Mouse (Mus musculus): ENCODE data around the gene Hoxc12. TPM values are rescaled to one million over a fixed set of nuclear protein-coding genes. Genes with fewer than 3 reads are reported as not detected.
A peak's percentile ranks its signal among the peaks of the same experiment; 100 is the strongest.

The Hoxc12 gene
- polyA plus RNA-seq, 1 experiment from 2014 or later, result not detected

DNA sequence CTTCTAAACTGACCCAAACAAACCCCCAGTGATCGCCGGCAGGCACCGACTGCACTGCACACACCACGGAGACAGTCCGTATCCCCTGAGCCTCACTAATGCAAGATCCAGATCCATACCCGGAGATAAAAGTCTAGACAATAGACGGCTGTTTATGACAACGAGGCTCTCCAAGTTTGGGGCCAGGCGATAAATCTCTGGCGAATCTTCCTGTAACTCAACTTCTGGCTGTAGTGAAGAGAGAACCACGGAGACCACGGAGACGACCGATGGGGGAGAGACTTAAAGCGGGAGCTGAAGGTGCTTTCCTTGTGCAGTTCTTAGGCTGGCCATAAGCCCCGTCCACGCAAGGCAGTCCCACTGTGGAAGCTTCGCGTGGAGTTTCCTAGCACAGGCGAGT lies 13.1 kb downstream of the Hoxc12 start:
- Histone ChIP-seq H3K4me2 (ENCODE audit: low read depth, low read length) (no peak overlapping the region), H3K4me3 (ENCODE audit: low read length) (no peak overlapping the region), H3K9ac (ENCODE audit: low read length) (no peak overlapping the region), H3K27me3 (ENCODE audit: control insufficient read depth, insufficient read depth, low read depth, low read length) (peaks cover 94% of the 10 kb centered on the region), H3K27ac (ENCODE audit: low read length) (no peak overlapping the region), H3K4me1 (replicated peaks; ENCODE audit: control insufficient read depth, insufficient read depth, low read length) (no peaks in the 10 kb centered on the region), H3K9me3 (ENCODE audit: control insufficient read depth, low read length) (no peaks in the 10 kb centered on the region), H3K36me3 (ENCODE audit: control insufficient read depth, insufficient read depth, low read length) (no peaks in the 10 kb centered on the region)
- 1% methylated on average over 20 of the region's 20 CpGs for WGBS
- no peak for ATAC-seq (ENCODE audit: low read depth)

DNA sequence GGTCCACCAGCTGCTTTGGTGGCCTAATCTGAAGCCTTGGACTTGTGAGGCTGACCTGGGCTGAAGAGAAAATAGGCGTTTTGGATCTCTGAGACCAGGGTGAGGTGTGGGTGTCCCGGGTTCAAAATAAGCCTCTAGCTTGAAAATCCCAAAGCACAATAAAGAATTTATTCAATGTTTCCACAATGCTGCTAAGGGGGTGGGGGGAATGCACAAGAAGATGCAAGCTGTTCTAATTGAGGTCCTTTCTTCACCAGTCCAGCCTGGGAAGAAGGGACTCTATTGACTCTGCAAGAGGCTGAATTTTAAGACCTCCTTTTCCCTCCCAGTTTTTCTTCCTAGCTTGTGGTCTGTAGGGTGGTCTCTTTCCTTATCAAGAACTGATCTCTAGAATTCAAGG lies 14.3 kb downstream of the Hoxc12 start:
- no peaks in the 10 kb centered on the region for H3K4me1 ChIP-seq (replicated peaks; ENCODE audit: control insufficient read depth, insufficient read depth, low read length)
- H3K9ac ChIP-seq (ENCODE audit: low read length), result no peak overlapping the region
- no peak for ATAC-seq (ENCODE audit: low read depth)
- no peak overlapping the region for H3K4me2 ChIP-seq (ENCODE audit: low read depth, low read length)
- H3K4me3 ChIP-seq (ENCODE audit: low read length), result no peak overlapping the region
- peaks cover 95% of the 10 kb centered on the region for H3K27me3 ChIP-seq (ENCODE audit: control insufficient read depth, insufficient read depth, low read depth, low read length)
- WGBS, result 11% methylated on average over 2 of the region's 2 CpGs
- H3K36me3 ChIP-seq (ENCODE audit: control insufficient read depth, insufficient read depth, low read length), result no peaks in the 10 kb centered on the region
- H3K27ac ChIP-seq (ENCODE audit: low read length), result no peak overlapping the region
- no peaks in the 10 kb centered on the region for H3K9me3 ChIP-seq (ENCODE audit: control insufficient read depth, low read length)

DNA sequence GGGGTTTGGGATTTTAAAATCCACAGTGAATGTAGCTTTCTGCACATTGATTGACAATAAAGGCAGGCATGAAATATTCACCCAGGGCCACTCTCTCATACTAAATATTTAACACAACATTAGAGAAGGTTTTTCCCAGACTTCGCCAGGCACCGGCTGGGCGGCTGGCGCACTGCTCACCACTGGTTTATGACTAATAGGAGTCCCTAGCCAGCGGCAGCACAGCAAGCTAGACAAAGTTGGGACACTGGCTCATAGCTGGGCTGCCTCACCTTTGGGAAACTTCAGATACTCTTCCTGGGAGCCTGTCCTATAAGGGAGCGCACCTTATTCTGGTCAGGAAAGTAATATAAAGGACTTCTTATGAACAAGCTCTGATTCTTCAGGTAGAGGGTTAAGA lies 17.0 kb downstream of the Hoxc12 start:
- no peak overlapping the region for H3K4me3 ChIP-seq (ENCODE audit: low read length)
- no peak overlapping the region for H3K9ac ChIP-seq (ENCODE audit: low read length)
- H3K9me3 ChIP-seq (ENCODE audit: control insufficient read depth, low read length), result no peaks in the 10 kb centered on the region
- no peak overlapping the region for H3K27ac ChIP-seq (ENCODE audit: low read length)
- no peak for ATAC-seq (ENCODE audit: low read depth)
- no peak overlapping the region for H3K4me2 ChIP-seq (ENCODE audit: low read depth, low read length)
- H3K27me3 ChIP-seq (ENCODE audit: control insufficient read depth, insufficient read depth, low read depth, low read length), result peaks cover 95% of the 10 kb centered on the region
- H3K4me1 ChIP-seq (replicated peaks; ENCODE audit: control insufficient read depth, insufficient read depth, low read length), result no peaks in the 10 kb centered on the region
- H3K36me3 ChIP-seq (ENCODE audit: control insufficient read depth, insufficient read depth, low read length), result no peaks in the 10 kb centered on the region
- 3% methylated on average over 6 of the region's 6 CpGs for WGBS

DNA sequence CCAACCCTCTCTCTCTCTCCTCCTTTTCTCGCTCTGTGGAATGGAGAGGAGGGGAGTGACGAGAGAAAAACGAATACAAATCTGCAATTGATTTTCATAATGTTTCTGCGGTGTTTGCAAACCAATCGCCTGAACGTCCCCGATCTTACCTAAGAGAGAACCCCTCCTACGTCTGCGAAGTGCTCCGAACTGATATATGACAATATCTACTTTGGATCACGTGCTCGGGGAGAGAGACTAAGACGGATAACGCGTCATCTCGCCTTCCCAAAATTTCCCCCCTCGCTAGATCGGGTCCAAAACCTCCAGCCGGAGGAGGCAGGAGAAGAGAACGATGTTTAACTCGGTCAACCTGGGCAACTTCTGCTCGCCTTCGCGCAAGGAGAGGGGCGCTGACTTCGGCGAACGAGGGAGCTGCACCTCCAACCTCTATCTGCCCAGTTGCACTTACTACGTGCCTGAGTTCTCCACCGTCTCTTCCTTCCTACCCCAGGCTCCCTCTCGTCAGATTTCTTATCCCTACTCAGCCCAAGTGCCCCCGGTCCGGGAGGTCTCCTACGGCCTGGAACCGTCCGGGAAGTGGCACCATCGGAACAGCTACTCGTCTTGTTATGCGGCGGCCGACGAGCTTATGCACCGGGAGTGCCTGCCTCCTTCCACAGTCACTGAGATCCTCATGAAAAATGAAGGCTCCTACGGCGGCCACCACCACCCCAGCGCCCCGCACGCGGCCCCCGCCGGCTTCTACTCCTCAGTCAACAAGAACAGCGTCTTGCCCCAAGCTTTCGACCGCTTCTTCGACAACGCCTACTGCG lies 17.8 kb downstream of the Hoxc12 start, which contains the start of gene Hoxc11:
Gene Hoxc11, plus strand, starts transcription at position 236 of the 815 bp plus-strand sequence.
- Histone ChIP-seq H3K4me2 (ENCODE audit: low read depth, low read length) (no peak within 1 kb of the TSS), H3K4me1 (replicated peaks; ENCODE audit: control insufficient read depth, insufficient read depth, low read length) (no peaks in the 10 kb centered on the region), H3K27ac (ENCODE audit: low read length) (no peak within 1 kb of the TSS), H3K9ac (ENCODE audit: low read length) (no peak within 1 kb of the TSS), H3K27me3 (ENCODE audit: control insufficient read depth, insufficient read depth, low read depth, low read length) (peaks cover 93% of the 10 kb centered on the region), H3K9me3 (ENCODE audit: control insufficient read depth, low read length) (no peaks in the 10 kb centered on the region), H3K36me3 (ENCODE audit: control insufficient read depth, insufficient read depth, low read length) (no peaks in the 10 kb centered on the region), H3K4me3 (ENCODE audit: low read length) (no peak within 1 kb of the TSS)
- WGBS, result 1% methylated on average over 57 of the region's 57 CpGs
- ATAC-seq (ENCODE audit: low read depth), result 0 out of 2 replicates have a peak, but pooled peaks have one; percentile 10

DNA sequence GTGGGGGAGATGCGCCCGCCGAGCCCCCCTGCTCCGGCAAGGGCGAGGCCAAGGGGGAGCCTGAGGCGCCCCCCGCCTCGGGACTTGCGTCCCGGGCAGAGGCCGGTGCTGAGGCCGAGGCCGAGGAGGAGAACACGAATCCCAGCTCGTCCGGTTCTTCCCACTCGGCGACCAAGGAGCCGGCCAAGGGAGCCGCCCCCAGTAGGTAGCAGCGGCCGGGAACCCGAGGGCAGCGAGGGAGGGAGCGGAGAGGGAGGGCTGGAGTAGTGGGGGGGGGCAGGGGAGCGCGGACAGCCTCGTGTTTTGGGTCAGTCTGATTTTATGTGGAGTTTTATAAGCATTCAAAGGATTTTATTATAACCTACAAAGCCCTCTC lies 18.4 kb downstream of the Hoxc12 start:
- ATAC-seq (ENCODE audit: low read depth), result no peak
- no peaks in the 10 kb centered on the region for H3K36me3 ChIP-seq (ENCODE audit: control insufficient read depth, insufficient read depth, low read length)
- H3K9me3 ChIP-seq (ENCODE audit: control insufficient read depth, low read length), result no peaks in the 10 kb centered on the region
- no peaks in the 10 kb centered on the region for H3K4me1 ChIP-seq (replicated peaks; ENCODE audit: control insufficient read depth, insufficient read depth, low read length)
- H3K4me2 ChIP-seq (ENCODE audit: low read depth, low read length), result no peak overlapping the region
- no peak overlapping the region for H3K9ac ChIP-seq (ENCODE audit: low read length)
- H3K27me3 ChIP-seq (ENCODE audit: control insufficient read depth, insufficient read depth, low read depth, low read length), result peaks cover 95% of the 10 kb centered on the region
- no peak overlapping the region for H3K4me3 ChIP-seq (ENCODE audit: low read length)
- no peak overlapping the region for H3K27ac ChIP-seq (ENCODE audit: low read length)
- WGBS, result under 1% methylated on average over 27 of the region's 28 CpGs

DNA sequence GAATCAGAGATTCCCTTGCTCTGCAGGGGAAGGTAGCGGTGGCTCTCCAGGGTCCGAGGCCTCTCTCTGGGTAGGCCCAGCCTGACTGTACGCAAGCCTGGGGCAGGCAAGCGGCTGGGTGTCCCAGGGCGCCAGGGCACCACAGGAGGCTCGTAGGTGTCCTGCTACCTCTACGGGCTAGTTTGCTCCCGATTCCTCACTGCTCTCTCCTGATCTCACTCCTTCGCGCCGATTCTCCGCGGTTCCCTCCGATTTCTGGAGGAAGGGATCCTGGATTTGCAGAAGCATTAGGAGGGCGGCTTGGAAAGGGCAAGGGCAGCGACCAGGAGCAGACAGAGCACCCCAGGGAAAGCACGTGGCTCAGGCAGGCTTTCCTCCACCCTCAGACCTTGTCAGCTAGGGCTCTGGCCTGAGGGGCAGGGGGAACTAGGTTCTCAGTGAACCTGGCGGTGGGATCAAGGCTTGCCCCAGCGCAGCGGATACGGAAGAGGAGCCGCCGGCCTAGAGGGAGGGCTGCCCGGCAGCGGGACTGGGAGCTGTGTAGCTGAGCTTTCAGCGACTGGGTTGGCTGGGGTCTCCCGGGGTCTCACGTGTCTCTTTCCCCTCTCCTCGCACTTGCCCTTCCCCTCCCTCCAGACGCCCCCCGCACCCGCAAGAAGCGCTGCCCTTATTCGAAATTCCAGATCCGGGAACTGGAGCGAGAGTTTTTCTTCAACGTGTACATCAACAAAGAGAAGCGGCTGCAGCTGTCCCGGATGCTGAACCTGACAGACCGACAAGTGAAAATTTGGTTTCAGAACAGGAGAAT lies 19.5 kb downstream of the Hoxc12 start:
- no peaks in the 10 kb centered on the region for H3K9me3 ChIP-seq (ENCODE audit: control insufficient read depth, low read length)
- H3K27ac ChIP-seq (ENCODE audit: low read length), result no peak overlapping the region
- H3K4me3 ChIP-seq (ENCODE audit: low read length), result no peak overlapping the region
- H3K27me3 ChIP-seq (ENCODE audit: control insufficient read depth, insufficient read depth, low read depth, low read length), result peaks cover 96% of the 10 kb centered on the region
- H3K36me3 ChIP-seq (ENCODE audit: control insufficient read depth, insufficient read depth, low read length), result no peaks in the 10 kb centered on the region
- no peaks in the 10 kb centered on the region for H3K4me1 ChIP-seq (replicated peaks; ENCODE audit: control insufficient read depth, insufficient read depth, low read length)
- WGBS, result under 1% methylated on average over 40 of the region's 40 CpGs
- H3K4me2 ChIP-seq (ENCODE audit: low read depth, low read length), result no peak overlapping the region
- no peak overlapping the region for H3K9ac ChIP-seq (ENCODE audit: low read length)
- no peak for ATAC-seq (ENCODE audit: low read depth)

DNA sequence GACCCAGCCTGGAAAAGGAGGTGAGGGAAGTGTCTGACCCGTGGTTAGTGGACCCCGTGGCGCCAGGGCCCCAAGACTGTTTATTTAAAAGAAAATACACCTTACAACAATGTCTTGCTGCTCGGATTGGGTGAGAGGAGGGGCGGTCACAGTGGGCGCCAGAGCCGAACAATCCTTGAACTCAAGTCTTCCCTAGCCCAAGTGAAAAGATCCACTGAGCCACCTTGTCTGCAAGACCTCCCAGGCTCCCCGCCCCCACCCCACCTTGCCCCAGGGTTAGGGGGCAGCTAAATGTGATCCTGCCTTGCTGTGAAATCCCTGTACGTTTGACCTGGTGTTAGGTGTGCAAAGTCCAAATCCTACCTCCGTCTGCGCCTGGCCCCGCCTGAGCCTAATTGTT lies 20.3 kb downstream of the Hoxc12 start:
- no peaks in the 10 kb centered on the region for H3K9me3 ChIP-seq (ENCODE audit: control insufficient read depth, low read length)
- no peak overlapping the region for H3K4me3 ChIP-seq (ENCODE audit: low read length)
- no peak for ATAC-seq (ENCODE audit: low read depth)
- 0% methylated on average over 12 of the region's 12 CpGs for WGBS
- no peaks in the 10 kb centered on the region for H3K4me1 ChIP-seq (replicated peaks; ENCODE audit: control insufficient read depth, insufficient read depth, low read length)
- no peak overlapping the region for H3K27ac ChIP-seq (ENCODE audit: low read length)
- no peaks in the 10 kb centered on the region for H3K36me3 ChIP-seq (ENCODE audit: control insufficient read depth, insufficient read depth, low read length)
- H3K9ac ChIP-seq (ENCODE audit: low read length), result no peak overlapping the region
- no peak overlapping the region for H3K4me2 ChIP-seq (ENCODE audit: low read depth, low read length)
- H3K27me3 ChIP-seq (ENCODE audit: control insufficient read depth, insufficient read depth, low read depth, low read length), result peaks cover 96% of the 10 kb centered on the region

DNA sequence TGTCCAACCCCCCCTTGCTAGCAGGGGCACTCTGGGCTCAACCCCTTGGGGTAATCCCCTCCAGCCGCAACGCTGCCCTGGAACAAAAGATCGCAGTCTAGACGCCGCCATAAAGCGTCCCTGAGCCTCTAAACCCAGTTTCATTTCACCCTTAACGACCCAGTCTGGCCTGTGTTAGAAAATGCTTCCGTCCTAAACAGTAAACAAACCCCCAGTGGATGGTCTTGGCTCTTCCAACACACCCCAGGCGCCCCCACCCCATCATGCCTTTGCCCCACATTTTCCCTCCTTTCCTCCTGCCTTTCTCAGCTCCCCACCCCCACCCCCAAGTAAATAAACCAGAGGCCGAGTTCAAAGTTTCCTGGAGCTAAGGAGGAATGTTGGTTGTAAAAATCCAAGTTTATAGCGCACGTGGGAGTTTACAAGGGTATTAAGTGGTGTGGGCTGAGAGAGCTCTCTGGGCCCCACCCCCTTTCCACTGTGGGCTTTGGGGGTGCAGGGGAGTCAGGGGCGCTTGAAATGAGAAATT lies 23.2 kb downstream of the Hoxc12 start:
- no peak overlapping the region for H3K9ac ChIP-seq (ENCODE audit: low read length)
- H3K9me3 ChIP-seq (ENCODE audit: control insufficient read depth, low read length), result no peaks in the 10 kb centered on the region
- WGBS, result under 1% methylated on average over 13 of the region's 13 CpGs
- H3K4me3 ChIP-seq (ENCODE audit: low read length), result no peak overlapping the region
- H3K36me3 ChIP-seq (ENCODE audit: control insufficient read depth, insufficient read depth, low read length), result no peaks in the 10 kb centered on the region
- ATAC-seq (ENCODE audit: low read depth), result no peak
- H3K27ac ChIP-seq (ENCODE audit: low read length), result no peak overlapping the region
- H3K4me1 ChIP-seq (replicated peaks; ENCODE audit: control insufficient read depth, insufficient read depth, low read length), result no peaks in the 10 kb centered on the region
- peaks cover 95% of the 10 kb centered on the region for H3K27me3 ChIP-seq (ENCODE audit: control insufficient read depth, insufficient read depth, low read depth, low read length)
- no peak overlapping the region for H3K4me2 ChIP-seq (ENCODE audit: low read depth, low read length)

DNA sequence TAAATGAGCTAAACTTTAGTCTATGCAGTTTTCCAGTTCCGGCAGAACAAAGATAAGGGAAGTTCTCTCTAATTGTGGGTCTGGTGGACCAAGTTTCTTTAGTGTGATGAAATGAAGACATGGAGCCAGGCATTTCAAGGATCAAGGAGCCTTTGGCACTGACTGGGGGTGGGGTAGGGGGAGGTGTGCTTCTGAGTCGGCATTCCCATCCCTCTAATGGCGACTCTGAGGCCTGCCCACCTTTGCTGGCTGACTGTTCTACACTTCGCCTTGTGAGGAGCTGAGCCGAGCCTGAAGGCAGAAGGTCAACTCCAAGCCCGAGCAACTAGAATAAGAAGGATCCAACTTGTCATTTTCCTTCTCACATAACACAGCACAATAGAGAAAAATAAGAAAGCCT lies 25.2 kb downstream of the Hoxc12 start:
- peaks cover 95% of the 10 kb centered on the region for H3K27me3 ChIP-seq (ENCODE audit: control insufficient read depth, insufficient read depth, low read depth, low read length)
- ATAC-seq (ENCODE audit: low read depth), result no peak
- 3% methylated on average over 6 of the region's 6 CpGs for WGBS
- no peak overlapping the region for H3K27ac ChIP-seq (ENCODE audit: low read length)
- peaks cover 4% of the 10 kb centered on the region; the same call in 1 of the 2 replicates for H3K4me1 ChIP-seq (replicated peaks; ENCODE audit: control insufficient read depth, insufficient read depth, low read length)
- no peaks in the 10 kb centered on the region for H3K36me3 ChIP-seq (ENCODE audit: control insufficient read depth, insufficient read depth, low read length)
- no peak overlapping the region for H3K9ac ChIP-seq (ENCODE audit: low read length)
- H3K9me3 ChIP-seq (ENCODE audit: control insufficient read depth, low read length), result no peaks in the 10 kb centered on the region
- H3K4me3 ChIP-seq (ENCODE audit: low read length), result no peak overlapping the region
- H3K4me2 ChIP-seq (ENCODE audit: low read depth, low read length), result no peak overlapping the region
